Mouse (Mus musculus): ENCODE results near the gene Gfm1.
A peak's percentile ranks its signal among the peaks of the same experiment; 100 is the strongest.

Gene Gfm1

DNA sequence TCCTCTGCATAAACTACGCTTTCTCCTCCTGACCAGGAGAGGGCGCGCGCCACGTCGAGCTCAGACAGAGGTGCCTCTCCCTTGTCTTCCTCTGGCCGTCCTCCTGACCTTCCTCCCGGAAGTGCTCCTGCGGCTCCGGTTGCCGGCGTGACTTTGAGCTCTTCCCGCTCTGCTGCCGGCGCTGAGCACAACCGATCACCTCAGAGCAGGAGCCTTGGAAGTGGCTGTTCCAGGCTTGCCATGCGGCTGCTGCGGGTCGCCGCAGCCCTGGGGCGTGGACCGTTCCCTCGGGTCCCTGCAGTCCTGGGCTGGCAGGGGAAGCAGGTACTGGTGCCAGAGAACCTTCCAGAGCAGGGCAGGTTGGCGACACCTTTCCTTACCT lies at the start of gene Gfm1:
Gene Gfm1, plus strand, starts transcription at position 98 of the 382 bp plus-strand sequence.
- peak; percentile 88 to 91 for DNase-seq (ENCODE audit: low spot score in 2 of 2)

DNA sequence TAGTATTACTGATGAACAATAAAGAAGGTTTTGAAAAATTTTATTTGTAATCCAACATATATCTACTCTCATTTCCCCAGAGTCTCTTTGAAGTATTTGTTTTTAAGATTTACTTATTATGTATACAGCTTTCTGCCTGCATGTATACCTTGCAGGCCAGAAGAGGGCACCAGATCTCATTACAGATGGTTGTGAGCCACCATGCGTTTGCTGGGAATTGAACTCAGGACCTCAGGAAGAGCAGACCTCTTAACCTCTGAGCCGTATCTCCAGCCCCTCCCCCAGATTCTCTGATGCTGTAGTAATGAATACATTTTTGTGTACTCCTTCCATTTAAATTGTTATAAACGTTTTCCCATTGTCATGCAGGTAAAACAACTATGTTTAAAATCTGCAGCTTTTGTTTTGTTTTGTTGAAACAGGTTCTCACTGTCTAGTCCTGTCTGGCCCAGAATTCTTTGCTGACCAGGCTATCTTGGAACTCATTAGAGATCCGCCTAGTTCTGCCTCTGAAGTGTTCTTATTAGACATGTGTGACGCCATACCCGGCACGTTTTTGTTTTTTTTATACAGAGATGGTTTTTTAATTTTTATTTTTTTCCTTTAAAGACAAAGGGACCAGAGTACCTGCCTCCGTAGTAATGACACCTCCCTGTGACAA lies 428 bp upstream of the Gfm1 start:
- no peak for DNase-seq (ENCODE audit: low spot score in 2 of 2)

DNA sequence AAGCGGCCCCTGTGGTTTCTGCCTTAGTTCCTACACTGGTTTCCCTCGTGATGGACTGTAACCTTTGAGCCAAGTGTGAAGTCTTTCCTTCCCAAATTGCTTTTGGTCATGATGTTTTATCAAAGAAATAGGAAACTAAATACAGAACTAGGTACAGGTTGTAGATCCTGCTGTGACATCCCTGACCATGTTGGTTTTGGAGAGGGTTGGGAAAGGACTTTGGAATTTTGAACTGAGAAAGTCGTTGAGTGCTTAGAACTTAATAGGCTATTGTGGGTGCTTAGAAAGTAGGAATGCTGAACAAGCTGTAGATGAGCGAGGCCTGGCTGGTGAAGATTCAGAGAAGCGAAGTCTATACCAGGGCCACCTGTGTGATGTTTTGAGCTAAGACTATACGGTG lies 4.1 kb downstream of the Gfm1 start:
- DNase-seq (ENCODE audit: low spot score in 2 of 2) = no peak

DNA sequence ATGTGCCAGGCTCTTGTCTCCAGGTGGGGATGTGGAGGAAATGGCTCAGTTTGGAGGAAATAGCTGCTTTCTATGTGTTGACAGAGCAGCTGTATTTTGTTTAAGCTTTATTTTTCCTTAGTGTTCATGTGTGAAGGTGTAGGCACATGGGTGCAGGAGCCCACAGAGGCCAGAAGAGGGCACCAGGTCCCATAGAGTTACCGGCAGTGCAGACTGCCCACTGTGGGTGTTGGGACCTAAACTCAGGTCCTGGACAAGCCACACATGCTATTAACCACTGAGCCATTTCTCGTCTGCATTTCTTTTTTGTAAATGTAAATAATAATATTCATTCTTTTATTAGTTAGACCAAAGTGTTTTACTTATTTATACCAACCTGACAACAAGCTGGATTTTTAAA lies 17.2 kb downstream of the Gfm1 start:
- no peak for DNase-seq (ENCODE audit: low spot score in 2 of 2)

DNA sequence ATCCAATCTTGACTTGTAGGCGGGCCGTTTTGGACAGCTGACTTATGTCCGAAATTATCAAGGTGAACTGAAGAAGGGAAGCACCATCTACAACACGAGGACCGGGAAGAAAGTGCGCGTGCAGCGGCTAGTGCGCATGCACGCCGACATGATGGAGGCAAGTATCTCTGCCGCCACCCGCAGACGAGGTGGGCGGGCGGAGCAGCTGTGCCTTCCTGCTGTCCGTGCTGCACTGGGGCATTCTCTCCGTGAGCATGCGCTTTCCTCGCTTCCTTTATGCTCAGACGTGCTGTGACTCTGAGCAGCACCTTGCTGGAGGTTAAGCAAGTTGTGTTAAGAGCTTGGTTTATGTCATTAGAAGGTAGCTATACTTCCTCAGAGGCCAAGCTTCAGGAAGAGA lies 19.8 kb downstream of the Gfm1 start:
- no peak for DNase-seq (ENCODE audit: low spot score in 2 of 2)

DNA sequence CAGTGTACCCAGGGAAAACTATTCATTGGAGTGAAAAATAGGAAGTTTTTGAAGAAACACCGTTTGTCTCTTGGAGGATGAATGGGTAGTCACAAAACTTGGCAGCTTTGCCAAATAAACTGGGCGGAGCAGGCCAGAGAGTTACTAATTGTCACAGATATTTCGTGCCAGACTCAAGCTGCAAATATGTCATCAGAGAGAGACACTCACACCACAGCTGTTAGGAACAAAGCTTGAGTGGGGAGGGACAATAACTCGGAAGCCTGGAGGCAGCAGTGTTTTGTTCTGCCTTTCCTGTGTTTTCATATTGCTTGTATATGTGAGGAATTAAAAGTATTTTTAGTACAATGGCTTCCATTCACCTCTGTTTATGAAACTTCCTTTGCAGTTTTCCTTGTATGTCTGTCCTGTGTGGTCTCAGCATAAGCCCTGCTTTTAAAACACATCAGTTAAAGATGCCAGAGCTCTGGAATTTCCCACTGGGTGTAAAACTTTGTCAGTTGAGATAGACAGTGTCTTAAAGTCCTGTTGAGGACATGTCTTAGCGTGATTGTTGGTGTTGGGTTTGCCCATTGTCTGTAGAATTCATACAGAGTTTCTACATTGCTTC lies 20.8 kb downstream of the Gfm1 start:
- DNase-seq (ENCODE audit: low spot score in 2 of 2) = peak in 1 of 2 experiments; percentile 14

DNA sequence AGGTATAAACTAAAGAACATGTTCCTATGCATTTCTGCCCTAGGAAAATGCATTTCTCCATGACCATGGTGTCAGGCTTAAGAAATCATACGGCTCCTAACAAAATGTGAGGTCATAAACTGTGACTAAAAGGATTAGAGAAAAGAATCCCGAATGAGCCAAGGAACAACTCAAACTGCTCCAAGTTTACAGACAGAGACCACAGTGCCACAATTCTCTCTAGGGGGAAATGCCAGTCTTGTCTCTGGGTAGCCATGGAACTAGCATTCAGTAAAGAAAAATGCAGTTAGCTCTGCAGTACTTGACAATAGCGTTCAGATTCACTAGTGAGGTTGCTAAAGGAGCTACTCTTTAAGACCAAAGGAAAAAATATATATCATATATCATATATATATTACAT lies 30.0 kb downstream of the Gfm1 start:
- DNase-seq (ENCODE audit: low spot score in 2 of 2) = no peak

DNA sequence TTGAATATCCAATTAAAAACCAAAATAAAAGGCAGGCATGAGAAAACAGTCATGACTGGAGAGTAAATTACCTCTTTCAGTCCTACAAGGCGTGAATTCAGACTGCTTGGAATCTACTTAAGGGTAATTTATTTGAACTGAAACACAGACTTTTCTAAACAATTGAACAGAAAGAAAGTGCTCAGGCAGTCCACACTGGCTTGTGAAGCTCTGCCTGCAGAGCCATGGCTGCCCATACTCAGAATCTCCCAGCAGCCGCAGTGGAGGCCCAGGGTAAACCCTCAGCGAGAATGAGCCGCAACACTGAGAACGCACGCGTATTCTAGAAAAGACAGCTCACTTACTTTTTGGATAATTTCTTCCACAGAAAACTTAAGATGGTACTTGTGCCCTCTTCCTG lies 32.1 kb downstream of the Gfm1 start:
- no peak for DNase-seq (ENCODE audit: low spot score in 2 of 2)

DNA sequence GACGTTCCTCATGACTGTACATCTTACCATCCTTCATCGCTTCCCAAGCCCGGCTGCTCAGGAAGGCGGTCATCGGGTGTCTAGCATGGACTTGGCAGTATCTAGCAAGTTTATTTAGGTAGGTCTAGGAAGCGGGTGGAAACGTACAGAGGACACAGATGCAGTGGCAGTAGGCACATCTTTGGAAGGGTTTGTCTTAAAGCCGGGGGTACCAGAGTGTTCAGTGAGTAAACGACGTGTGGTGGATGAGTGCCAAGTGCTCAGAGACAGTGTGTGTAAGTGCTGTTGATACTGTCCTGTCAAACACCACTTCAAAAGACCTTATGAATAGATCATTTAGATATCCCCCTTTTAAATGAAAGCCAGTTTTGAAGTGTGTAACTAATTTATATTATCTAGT lies 32.7 kb downstream of the Gfm1 start:
- DNase-seq (ENCODE audit: low spot score in 2 of 2) = peak in 1 of 2 experiments; percentile 21

DNA sequence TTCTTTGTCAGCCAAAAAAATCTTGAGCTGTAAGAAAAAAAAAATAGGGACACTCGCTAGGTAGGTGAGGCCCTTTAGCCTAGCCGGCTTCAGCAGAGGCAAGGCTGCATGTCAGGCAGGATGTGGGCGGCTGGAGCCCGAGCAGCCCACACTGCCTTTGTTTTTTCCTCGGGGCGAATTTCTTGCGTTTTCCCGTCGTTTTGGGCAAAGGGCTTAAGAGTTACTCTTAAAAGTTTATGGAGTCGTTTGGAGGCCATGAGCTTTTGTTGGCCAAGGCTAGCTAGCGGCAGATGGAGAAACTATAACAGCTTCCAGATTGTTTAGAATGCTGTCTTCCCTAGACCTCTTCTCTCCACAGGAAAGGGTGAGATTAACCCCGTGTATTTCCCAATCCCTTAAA lies 33.1 kb downstream of the Gfm1 start:
- no peak for DNase-seq (ENCODE audit: low spot score in 2 of 2)

DNA sequence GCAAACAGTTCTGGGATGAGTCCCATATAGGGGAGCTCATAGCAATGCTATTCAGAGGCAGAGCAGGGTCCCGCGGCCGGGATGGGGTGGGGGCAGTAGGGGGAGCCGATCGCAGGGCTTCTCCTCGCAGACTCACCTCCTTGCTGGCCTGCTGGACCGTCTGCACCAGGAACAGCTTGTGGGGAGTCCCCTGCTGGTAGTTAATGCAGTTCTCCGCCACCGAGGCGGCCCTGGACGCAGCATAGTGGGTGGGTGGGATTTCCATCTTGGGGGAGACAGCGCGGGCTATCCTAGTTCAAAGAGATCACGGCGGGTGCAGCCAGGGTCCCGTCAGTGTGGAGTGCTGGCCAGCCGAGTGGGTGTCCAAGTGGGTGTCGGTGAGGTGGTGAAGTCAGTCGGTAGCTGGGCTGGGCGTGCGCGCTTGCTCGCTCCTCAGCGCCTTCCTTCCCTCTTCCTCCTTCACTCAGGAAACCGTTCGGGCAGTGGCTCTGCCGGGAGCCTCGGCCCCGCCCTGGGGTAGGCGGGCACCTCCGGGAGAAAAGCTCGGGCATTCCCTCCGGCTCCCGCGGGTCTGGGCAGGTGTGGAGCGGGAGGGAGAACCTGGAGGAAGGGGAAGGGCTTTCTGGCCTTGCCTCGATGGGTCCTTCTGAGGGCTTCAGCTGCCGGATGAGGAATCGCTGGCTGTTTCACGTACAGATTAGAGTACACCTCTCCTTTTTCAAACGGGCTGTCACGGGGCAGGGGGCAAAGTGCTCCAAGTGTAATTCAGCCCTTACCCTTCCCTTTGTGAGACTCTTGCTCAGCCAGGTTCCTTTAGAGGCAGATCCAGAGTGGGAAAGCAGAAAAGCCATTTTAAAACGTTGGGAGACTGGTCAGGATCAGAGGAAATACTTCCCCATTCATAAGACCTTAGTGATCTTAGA lies 33.8 kb downstream of the Gfm1 start, which contains the start of gene Lxn:
Gene Lxn, minus strand, starts transcription at position 477 of the 923 bp plus-strand sequence.
- peak; percentile 69 to 72 for DNase-seq (ENCODE audit: low spot score in 2 of 2)

DNA sequence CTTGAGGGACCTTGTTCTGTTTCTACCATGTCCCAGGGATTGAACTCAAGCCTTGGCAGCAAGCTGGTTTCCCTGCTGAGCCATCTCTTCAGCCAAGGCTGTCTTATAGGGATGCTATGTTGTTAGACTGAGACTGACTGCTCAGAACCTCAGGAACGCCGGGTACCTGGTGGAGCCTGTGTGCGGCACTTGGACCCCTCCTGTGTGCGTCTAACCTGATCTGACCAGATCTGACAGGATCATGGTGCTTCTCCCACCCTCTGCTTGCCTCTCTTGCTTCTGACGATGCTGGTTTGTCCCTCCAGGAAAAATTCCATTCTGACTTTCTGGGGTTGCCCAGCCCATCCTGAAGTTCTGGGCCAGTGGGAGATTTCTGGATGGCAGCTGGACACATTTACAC lies 36.7 kb downstream of the Gfm1 start:
- DNase-seq (ENCODE audit: low spot score in 2 of 2) = no peak

DNA sequence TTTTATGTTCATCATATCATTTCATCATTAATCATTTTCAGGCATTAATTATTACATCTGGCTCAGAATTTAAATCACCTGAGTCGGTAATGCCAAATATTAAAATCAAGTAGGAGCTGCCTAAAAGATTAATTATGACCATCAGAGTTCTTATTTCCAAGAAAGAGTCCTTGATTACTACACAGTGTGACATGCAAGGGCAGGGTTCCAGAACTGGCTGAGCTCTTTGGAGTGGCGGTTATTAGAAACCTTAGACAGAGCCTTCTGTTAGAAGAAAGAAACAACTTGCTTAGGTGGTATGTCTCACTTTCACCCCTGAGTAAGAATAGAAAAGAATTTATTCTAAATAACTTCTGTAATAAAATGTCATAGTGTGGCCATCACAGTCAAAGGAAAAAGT lies 37.4 kb downstream of the Gfm1 start:
- DNase-seq (ENCODE audit: low spot score in 2 of 2) = no peak

DNA sequence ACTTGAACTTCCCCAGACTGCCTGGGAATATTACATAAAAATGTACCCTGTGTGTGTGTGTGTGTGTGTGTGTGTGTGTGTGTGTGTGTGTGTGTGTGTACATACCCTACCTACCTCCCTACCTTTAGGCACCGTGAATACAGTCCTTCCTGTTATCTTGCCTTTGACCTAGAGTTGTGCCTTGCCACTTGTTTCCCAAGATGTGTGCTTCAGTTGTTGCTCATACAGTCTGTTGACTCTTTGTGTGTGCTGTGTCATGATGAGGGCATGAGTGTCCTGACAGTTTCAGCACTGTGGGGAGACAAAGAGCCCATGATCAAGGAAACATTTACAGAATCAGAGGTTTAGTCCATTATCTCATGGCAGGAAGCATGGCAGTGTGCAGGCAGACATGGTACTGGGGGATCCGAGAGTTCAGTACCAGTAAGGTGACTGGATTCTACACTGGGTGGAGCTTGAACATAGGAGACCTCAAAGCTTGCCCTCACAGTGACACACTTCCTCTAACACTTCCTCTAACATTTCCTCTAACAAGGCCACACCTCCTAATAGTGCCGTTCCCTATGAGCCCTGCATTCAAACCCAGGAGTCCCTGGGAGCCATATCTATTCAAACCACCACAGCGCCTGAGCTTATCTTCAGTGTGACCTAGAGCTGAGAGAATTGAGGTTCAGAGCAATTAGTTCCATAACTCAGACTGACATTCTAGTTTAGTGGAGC lies 41.7 kb downstream of the Gfm1 start:
- DNase-seq (ENCODE audit: low spot score in 2 of 2) = no peak

DNA sequence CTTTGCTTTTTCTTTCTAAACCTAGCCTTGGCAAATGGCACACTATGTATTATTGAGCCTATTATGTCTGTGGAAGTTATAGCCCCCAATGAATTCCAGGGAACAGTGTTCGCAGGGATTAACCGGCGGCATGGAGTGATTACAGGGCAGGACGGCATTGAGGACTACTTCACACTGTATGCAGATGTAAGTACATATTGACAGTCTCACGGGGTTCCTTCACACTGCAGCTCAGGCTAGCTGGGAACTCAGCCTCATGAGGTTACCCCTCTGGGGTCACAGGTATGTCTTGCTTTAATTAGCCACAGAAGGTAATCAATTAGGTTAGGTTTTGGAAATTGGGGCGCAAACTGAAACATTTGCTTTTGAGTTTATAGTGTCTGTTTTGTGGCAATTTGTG lies 43.5 kb downstream of the Gfm1 start:
- DNase-seq (ENCODE audit: low spot score in 2 of 2) = no peak

DNA sequence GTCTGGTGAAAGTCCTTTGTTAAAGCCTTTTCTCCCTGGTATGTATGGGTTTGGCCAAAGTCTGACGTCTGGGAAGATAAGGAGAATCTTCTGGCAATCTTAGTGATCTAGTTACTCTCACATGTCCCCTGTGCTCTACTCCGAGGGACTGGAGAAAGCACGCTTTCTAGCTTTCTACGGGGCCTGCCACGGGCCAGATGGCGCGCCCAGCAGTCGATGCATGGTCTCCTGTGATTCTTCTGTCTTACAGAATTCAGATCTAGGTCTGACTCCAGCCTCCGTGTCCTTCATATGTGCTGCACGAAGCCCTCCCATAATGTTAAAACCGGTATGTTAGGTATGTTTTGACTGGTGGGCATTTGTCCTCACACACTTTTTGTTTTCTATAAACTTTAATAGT lies 49.9 kb downstream of the Gfm1 start:
- DNase-seq (ENCODE audit: low spot score in 2 of 2) = no peak

DNA sequence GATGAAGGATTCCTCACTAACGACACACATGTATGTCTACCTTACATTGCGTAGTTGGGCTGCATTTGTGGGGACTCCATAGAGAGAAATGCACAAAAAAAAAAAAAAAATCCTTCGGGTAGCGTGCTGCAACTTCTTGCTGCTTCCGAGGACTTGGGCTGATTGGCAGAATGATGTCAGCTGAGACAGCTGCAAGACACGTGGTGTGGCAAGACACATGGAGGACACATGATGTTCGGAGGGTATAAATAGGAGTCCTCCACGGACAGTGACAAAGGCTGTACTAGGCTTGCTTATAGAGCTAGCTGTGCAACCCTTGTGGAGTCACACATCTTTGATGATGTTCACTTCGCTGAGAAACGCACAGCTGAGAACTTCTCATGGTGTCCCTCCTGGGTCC lies 52.5 kb downstream of the Gfm1 start:
- no peak for DNase-seq (ENCODE audit: low spot score in 2 of 2)

DNA sequence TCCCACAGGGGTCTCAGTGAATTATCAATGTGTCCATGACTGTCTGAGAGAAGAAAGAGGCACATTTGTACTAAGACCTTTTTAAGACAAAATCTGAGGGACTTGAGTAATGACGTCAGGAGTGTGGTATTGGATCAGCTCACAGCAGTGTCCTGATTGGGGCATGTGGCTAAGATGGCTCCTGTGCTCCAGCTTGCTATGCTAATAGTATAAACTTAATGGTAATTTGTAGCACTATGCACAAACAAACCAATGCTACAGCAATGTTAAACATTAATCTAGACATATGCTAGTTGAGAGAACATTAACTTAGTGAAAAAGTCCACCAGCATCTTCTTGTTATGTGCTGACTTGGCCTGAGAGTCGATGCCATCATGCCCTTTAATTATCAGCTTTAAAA lies 55.3 kb downstream of the Gfm1 start:
- no peak for DNase-seq (ENCODE audit: low spot score in 2 of 2)

DNA sequence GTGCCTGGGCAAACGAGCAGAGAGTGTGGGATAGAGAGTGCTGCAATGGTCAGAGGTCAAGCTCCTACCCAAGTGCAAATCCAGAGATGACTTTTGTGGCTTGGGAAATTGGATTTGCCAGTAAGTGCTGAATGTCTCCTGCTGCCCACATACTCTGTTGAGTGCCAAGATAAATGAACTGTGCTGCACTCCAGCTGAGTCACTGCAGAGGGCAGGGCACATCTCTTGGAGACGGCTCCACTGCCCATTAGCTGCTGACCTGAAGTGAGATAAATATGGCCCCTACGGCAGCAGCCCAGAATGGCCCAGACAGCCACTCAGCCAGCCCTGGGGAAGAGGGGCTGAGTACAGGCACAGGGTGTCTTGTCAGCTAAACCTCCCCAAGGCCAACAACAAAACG lies 60.3 kb downstream of the Gfm1 start:
- DNase-seq (ENCODE audit: low spot score in 2 of 2) = no peak

DNA sequence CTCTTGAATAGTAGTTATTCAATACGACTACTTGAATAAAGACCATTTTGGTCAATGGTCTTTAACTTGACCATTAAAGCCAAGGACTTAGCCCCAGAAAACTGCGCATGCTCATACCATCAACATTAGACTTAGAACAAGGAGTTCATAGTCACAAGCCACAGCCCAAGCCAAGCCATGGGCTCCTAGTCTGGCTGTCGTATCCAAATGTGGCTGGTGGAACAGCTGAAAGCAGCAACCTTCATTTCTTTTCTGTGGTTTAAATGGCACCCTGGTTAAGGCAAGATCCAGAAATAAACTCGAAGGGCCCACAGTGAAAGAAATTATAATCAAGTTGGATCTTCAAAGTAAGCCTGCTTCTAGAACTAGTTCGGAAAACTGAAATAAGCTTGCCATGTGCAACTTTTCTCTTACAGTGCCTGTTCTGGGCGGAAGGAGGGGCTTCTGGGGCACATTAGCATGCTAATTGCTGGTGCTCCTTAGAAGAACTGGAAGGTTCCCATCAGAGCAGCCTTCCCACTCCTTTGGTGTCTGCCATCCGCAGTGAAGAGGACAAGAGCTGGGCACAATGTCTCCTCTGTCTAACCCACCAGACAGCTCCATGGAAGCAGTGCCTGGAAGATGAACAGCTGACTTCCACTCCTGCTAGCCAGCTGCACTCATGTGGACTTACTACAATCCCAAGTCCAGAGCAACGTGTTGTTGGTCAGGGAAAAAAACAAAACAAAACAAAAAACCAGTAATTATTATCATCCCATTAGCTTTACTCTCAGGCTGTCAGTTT lies 62.4 kb downstream of the Gfm1 start:
- DNase-seq (ENCODE audit: low spot score in 2 of 2) = no peak

DNA sequence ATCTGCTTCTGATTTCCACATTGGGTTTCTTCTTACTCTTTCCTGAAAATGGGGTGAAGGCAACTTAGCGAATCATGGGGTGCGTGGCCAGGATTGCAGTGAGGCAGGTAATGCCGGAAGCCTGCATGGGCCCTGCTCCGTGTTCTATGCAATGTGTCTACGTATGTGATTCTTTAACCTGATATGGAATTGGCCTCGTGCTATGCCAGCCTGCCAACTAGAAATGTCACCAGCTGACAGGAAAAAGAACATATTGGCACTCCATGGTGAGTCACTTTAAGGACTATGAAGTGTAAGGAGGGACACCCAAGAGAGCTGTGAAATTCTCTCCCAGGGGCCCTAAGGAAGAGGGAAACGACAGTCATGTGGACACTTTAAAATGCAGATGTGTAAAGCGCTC lies 63.2 kb downstream of the Gfm1 start:
- no peak for DNase-seq (ENCODE audit: low spot score in 2 of 2)
